Mouse (Mus musculus) ES-Bruce4 (cell line): Measurements from ENCODE around the gene Tubb3. TPM values are rescaled to one million over a fixed set of nuclear protein-coding genes. Genes with fewer than 3 reads are reported as not detected.
A peak's percentile ranks its signal among the peaks of the same experiment; 100 is the strongest.

Source experiments
- H3K27ac ChIP-seq: 2 replicates; pipeline ENCODE4 v1.5.1; 2012; ENCODE audit warnings: low read length, inconsistent platforms; ENCODE audit not compliant: insufficient read depth
- H3K27me3 ChIP-seq: 2 replicates; pipeline ENCODE4 v1.6.1; 2012; ENCODE audit warnings: mild to moderate bottlenecking, low read length, inconsistent platforms; ENCODE audit not compliant: control insufficient read depth, poor library complexity, insufficient read depth, severe bottlenecking
- H3K36me3 ChIP-seq: 2 replicates; pipeline ENCODE4 v1.6.1; 2012; ENCODE audit warnings: inconsistent platforms, mild to moderate bottlenecking, low read length, moderate library complexity; ENCODE audit not compliant: control insufficient read depth, poor library complexity, insufficient read depth, severe bottlenecking
- H3K4me1 ChIP-seq: one replicate; pipeline ENCODE4 v1.8.1; 2011; ENCODE audit warnings: low read length; ENCODE audit not compliant: control insufficient read depth, insufficient read depth
- H3K4me3 ChIP-seq: 2 replicates; pipeline ENCODE4 v1.5.1; 2011; ENCODE audit warnings: low read depth, mild to moderate bottlenecking, low read length
- H3K9ac ChIP-seq: 2 replicates; pipeline ENCODE4 v1.6.1; 2012; ENCODE audit warnings: low read depth, mild to moderate bottlenecking, inconsistent platforms; ENCODE audit not compliant: poor library complexity, severe bottlenecking
- H3K9me3 ChIP-seq: replicated peaks from 2 replicates; pipeline ENCODE4 v1.6.1; 2012; ENCODE audit warnings: mild to moderate bottlenecking, low read length, inconsistent platforms; ENCODE audit not compliant: control insufficient read depth, poor library complexity, insufficient read depth, severe bottlenecking
- CTCF ChIP-seq: IDR thresholded peaks from one replicate; pipeline ENCODE4 v1.8.1; 2011; ENCODE audit warnings: low read depth, low read length
- EP300 ChIP-seq: IDR thresholded peaks from 2 replicates; pipeline ENCODE4 v1.6.1; 2011; ENCODE audit warnings: low read depth, low read length; ENCODE audit not compliant: insufficient read depth
- POLR2A ChIP-seq: IDR thresholded peaks from one replicate; pipeline ENCODE4 v1.8.1; 2011; ENCODE audit warnings: low read length; ENCODE audit not compliant: insufficient read depth
- polyA plus RNA-seq: library from polyadenylated mRNA; stranded (reverse); fragments of >200 nt; gene quantifications from 2 replicates; pipeline ENCODE4 v1.2.4, GENCODE M21; 2011; ENCODE audit warnings: low read depth; ENCODE audit not compliant: missing spikeins, insufficient read depth, insufficient read length

Tubb3 gene
- polyA plus RNA-seq, 1 experiment = 20.1 TPM

DNA sequence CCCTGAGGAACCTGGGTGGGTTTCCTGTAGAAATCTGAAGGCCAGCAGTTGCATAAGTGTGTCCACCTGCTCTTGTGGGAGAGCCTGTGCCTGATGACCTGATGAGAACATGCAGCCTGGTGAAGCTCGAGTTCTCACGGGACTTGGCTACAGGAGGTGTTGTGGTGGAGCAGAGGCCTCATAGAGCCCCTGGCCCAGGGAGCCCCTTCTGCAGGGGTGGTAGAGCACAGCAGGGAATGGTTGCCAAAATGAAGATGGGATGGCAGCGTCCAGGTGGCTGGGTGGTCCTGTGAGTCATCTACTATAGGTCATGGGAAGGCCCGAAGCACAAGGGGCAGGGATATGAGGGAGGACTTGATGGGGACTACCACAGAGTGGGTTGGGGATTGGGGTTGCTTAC is 29.5 kb upstream of the Tubb3 start:
- no peaks in the 10 kb centered on the region for H3K27me3 ChIP-seq
- TF ChIP-seq EP300 = no peak
- TF ChIP-seq POLR2A = no peak
- no peak for TF ChIP-seq CTCF
- no peaks in the 10 kb centered on the region for H3K4me1 ChIP-seq
- no peak overlapping the region for H3K9ac ChIP-seq
- peaks cover 28% of the 10 kb centered on the region for H3K36me3 ChIP-seq
- H3K9me3 ChIP-seq = no peaks in the 10 kb centered on the region
- no peak overlapping the region for H3K27ac ChIP-seq
- no peak overlapping the region for H3K4me3 ChIP-seq

DNA sequence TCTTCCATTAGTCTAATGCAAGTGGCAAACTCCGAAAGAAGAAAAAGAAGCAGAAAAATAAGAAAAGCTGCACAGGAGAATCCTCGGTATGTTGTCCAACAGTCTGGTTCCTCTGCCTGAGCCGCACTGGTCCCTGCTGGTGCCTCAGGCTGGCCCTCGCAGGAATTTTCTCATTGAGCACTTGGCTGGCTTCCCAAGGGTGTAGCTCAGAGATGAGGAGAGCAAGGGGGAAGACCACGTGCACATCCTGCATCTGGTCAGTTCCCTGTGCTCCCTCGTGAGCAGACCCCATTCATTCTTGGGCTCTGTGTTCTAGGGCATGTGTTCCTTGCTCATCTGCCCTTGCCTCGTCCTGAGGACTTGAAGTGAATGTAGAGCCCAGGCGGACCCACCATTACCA is 28.7 kb upstream of the Tubb3 start:
- H3K36me3 ChIP-seq = peaks cover 31% of the 10 kb centered on the region

DNA sequence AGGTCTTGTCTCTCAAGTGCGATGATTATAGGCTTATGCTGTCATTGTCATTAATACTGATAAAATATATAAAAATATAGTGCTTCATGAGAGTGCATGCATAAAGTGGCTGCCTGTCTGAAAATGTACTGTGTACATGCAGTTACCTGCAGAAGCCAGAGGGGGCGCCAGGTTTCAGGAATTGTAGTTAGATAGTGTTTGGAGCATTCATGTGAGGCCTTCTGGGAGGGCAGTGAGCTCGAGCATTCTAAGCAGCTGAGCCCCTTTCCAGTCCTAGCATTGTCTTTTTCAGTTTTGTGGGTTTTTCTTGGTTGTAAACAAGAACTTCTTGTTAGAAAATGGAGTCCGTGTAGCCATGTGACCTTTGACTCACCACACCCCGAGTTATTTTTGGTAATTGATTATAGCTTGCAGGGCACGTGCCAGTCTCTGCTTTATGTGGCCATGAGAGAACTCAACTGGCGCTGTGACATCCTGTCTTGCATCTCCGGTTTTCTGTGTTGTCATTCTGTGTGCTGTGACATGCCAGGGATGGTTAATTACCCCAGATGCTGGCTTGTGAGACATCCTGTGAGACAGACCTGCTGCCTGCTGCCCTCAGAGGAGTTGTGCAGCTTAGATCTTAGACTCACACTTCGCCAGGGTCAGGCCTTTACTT is 26.2 kb upstream of the Tubb3 start:
- H3K4me1 ChIP-seq = no peaks in the 10 kb centered on the region
- H3K4me3 ChIP-seq = no peak overlapping the region
- no peak overlapping the region for H3K9ac ChIP-seq
- TF ChIP-seq CTCF (peak; percentile 41), EP300 (no peak)
- H3K27ac ChIP-seq = no peak overlapping the region
- H3K9me3 ChIP-seq = no peaks in the 10 kb centered on the region
- no peaks in the 10 kb centered on the region for H3K27me3 ChIP-seq
- H3K36me3 ChIP-seq = peaks cover 39% of the 10 kb centered on the region

More for the DNA sequence above, 28.7 kb upstream of the Tubb3 start:
- TF ChIP-seq POLR2A (no peak), EP300 (no peak), CTCF (no peak)
- Histone ChIP-seq H3K4me3 (no peak overlapping the region), H3K4me1 (no peaks in the 10 kb centered on the region), H3K9me3 (no peaks in the 10 kb centered on the region), H3K27me3 (no peaks in the 10 kb centered on the region), H3K27ac (no peak overlapping the region), H3K9ac (no peak overlapping the region)

DNA sequence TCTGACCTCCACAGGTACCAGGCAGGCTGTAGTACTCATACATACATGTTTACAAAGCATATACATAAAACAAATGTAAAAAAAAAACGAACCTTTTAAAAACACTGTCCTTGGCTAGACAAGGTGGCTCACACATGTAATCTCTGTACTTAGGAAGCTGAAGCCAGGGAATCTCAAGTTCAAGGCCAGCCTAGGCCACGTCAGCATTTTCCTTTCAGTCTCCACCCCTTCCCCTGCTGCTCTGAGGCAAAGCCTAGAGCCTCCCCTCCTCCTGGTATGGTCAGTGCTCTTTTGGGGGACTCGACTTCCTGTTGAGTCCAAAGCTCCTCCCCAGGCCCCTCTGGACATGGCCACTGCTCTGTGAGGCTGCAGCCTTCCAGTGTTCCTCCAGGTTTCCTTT is 24.2 kb upstream of the Tubb3 start:
- Histone ChIP-seq H3K9me3 (no peaks in the 10 kb centered on the region), H3K36me3 (peaks cover 47% of the 10 kb centered on the region), H3K27ac (no peak overlapping the region), H3K9ac (no peak overlapping the region), H3K27me3 (no peaks in the 10 kb centered on the region), H3K4me1 (no peaks in the 10 kb centered on the region), H3K4me3 (no peak overlapping the region)
- TF ChIP-seq POLR2A (no peak), EP300 (no peak), CTCF (no peak)

DNA sequence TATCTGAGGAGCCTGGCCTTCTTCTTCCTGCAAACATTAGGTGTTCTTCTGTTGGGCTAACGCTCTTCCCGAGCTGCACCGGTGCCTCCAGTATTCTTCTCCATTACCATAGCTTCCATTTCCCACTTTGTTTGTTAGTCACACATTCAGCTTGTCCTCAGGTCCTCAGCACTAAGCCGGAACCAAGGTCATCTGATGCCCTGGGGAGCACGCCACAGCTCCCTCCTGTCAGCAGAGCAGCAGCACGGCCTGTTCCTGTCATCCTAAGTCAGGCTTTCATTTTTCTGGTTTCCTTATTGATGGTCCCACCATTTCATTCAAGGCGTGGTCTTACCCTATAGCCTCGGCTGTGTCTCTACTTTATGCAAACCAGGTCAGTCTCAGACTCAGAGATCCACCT is 23.4 kb upstream of the Tubb3 start:
- TF ChIP-seq POLR2A = no peak
- TF ChIP-seq EP300 = no peak
- TF ChIP-seq CTCF = no peak
- no peak overlapping the region for H3K9ac ChIP-seq
- no peaks in the 10 kb centered on the region for H3K27me3 ChIP-seq
- H3K36me3 ChIP-seq = peaks cover 53% of the 10 kb centered on the region
- no peak overlapping the region for H3K27ac ChIP-seq
- no peaks in the 10 kb centered on the region for H3K9me3 ChIP-seq
- no peaks in the 10 kb centered on the region for H3K4me1 ChIP-seq
- no peak overlapping the region for H3K4me3 ChIP-seq

DNA sequence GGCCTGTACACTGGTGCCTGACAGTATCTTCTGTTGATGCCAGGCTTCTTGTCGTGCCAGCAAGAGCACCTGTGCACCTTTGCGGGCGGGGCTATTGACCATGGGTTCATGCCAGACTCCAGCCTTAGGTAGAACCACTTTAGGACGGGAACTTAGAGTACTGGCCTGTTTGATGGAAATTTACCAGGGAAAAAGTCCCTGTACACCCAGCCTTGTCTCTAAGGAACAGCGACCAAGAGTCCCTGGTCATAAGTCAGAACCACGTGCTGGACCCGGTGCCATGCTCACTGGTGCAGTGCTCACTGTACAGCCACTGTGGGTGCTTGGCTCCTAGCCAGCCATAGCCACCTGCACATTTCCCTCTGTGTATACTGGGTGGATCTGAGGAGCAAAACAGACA is 22.2 kb upstream of the Tubb3 start:
- Histone ChIP-seq H3K4me3 (no peak overlapping the region), H3K4me1 (no peaks in the 10 kb centered on the region), H3K9ac (no peak overlapping the region), H3K36me3 (peaks cover 49% of the 10 kb centered on the region), H3K27me3 (no peaks in the 10 kb centered on the region), H3K27ac (no peak overlapping the region), H3K9me3 (no peaks in the 10 kb centered on the region)
- no peak for TF ChIP-seq EP300
- TF ChIP-seq POLR2A = no peak
- no peak for TF ChIP-seq CTCF
